Mouse (Mus musculus) embryonic facial prominence, embryonic 12.5 days (tissue): Measurements from ENCODE around the gene Secisbp2l. TPM values are rescaled to one million over a fixed set of nuclear protein-coding genes. Genes with fewer than 3 reads are reported as not detected.

Experiments
- ATAC-seq: fragments of 200-750 bp; cut with Nextera tagmentation; 2 replicates; pipeline ENCODE4 v1.8.0; 2017; ENCODE audit not compliant: insufficient number of reproducible peaks, insufficient read depth, low FRiP score, low TSS enrichment
- H3K27ac ChIP-seq: fragments of 300-500 bp; sonication (generic); 2 replicates; pipeline ENCODE4 v1.5.1; 2016; ENCODE audit warnings: mild to moderate bottlenecking
- H3K27me3 ChIP-seq: fragments of 300-500 bp; sonication (generic); 2 replicates; pipeline ENCODE4 v1.6.1; 2016; ENCODE audit warnings: mild to moderate bottlenecking, moderate library complexity
- H3K36me3 ChIP-seq: fragments of 300-500 bp; sonication (generic); 2 replicates; pipeline ENCODE4 v1.6.1; 2016; ENCODE audit warnings: mild to moderate bottlenecking
- H3K4me1 ChIP-seq: fragments of 300-500 bp; sonication (generic); 2 replicates; pipeline ENCODE4 v1.6.1; 2016
- H3K4me2 ChIP-seq: fragments of 300-500 bp; sonication (generic); replicated peaks from 2 replicates; pipeline ENCODE4 v1.6.1; 2016; ENCODE audit warnings: mild to moderate bottlenecking, moderate library complexity
- H3K4me3 ChIP-seq: fragments of 300-500 bp; sonication (generic); 2 replicates; pipeline ENCODE4 v1.5.1; 2016; ENCODE audit warnings: mild to moderate bottlenecking
- H3K9ac ChIP-seq: fragments of 300-500 bp; sonication (generic); 2 replicates; pipeline ENCODE4 v1.6.1; 2016; ENCODE audit warnings: mild to moderate bottlenecking, moderate library complexity
- H3K9me3 ChIP-seq: fragments of 300-500 bp; sonication (generic); 2 replicates; pipeline ENCODE4 v1.6.1; 2016; ENCODE audit warnings: mild to moderate bottlenecking, moderate library complexity
- WGBS: fragments of 180-500 bp; shearing (Covaris S2); methylation state at CpG from one replicate; pipeline ENCODE4 v1.1.7; 2016; 5-methylcytosine and 5-hydroxymethylcytosine counted together
- polyA plus RNA-seq: library from polyadenylated mRNA; unstranded; fragments of >200 nt; fragmentation: Nextera tagmentation; extraction: Ambion mirVana; gene quantifications from 2 replicates; pipeline ENCODE4 v1.2.1, GENCODE M21; 2016

The Secisbp2l gene
- polyA plus RNA-seq, 1 experiment from 2014 or later, result 22.8 TPM

DNA sequence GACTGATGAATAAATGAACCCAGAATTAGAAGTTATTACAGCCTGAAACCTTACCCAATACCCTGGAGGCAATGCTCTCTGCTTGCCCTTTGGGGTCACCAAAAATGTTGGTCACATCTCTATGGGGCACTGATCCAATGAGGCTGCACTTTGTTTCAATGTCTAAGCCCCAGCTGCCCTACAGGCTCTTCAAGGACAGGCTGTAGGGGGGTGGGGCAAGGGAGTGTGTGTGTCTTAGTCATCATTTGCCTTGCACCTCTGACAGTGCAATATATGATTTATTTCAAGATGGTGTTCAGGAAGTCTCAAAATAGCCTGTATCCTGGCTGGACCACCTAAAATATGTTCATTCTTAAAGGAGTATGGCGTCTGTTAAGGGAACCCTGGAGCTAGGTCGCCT lies 81.1 kb downstream of the Secisbp2l start:
- Histone ChIP-seq H3K4me3 (no peak overlapping the region), H3K27me3 (no peaks in the 10 kb centered on the region), H3K9ac (no peak overlapping the region), H3K4me1 (no peaks in the 10 kb centered on the region), H3K9me3 (no peaks in the 10 kb centered on the region), H3K27ac (no peak overlapping the region), H3K4me2 (no peak overlapping the region), H3K36me3 (no peaks in the 10 kb centered on the region)
- WGBS, result 81% methylated on average over 2 of the region's 2 CpGs
- ATAC-seq, result no peak

DNA sequence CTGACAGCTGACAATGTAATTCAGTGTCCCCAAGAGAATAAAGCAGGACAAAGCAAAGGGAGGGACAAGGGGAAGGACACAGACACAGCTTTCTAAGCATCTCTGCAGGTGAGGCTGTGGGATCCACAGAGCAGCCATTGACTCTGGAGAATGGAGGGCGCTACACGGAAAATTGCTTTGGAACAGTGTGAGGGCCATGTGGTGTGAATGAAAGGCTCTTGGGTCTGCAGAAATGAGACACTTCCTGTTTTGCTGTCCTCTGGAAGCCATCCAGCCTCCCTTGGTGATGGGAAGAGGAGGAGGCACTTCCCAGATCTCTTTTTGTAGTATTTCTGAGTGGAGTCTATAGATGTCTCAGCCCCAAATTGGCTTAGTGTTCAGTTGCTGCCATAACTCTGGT lies 86.5 kb downstream of the Secisbp2l start:
- Histone ChIP-seq H3K27me3 (no peaks in the 10 kb centered on the region), H3K4me3 (no peak overlapping the region), H3K36me3 (no peaks in the 10 kb centered on the region), H3K4me1 (no peaks in the 10 kb centered on the region), H3K4me2 (no peak overlapping the region), H3K27ac (no peak overlapping the region), H3K9ac (no peak overlapping the region), H3K9me3 (no peaks in the 10 kb centered on the region)
- WGBS, result 52% methylated on average over 2 of the region's 2 CpGs
- ATAC-seq, result no peak

DNA sequence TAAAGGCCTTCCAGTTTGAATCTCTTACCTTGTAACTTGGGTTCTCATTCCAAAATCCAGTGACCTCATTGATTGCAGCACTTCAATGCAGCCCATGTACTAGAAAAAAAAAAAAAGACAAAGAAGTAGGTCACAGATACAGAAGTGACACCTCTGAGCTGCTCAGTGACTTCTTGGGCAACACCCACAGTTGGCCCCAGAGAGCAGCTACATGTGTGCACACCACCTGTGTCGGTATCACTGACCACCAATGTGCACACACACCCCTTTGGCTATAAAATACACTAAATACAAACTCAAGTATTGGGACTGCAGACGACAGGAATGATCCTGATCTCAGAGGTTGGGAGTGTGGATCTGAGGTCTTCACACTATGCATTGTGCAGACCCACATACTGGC lies 87.9 kb downstream of the Secisbp2l start:
- ATAC-seq, result no peak
- H3K27me3 ChIP-seq, result no peaks in the 10 kb centered on the region
- no peaks in the 10 kb centered on the region for H3K4me1 ChIP-seq
- H3K9me3 ChIP-seq, result no peaks in the 10 kb centered on the region
- no peak overlapping the region for H3K9ac ChIP-seq
- H3K36me3 ChIP-seq, result no peaks in the 10 kb centered on the region
- 80% methylated on average over 2 of the region's 2 CpGs for WGBS
- H3K4me3 ChIP-seq, result no peak overlapping the region
- no peak overlapping the region for H3K4me2 ChIP-seq
- H3K27ac ChIP-seq, result no peak overlapping the region

DNA sequence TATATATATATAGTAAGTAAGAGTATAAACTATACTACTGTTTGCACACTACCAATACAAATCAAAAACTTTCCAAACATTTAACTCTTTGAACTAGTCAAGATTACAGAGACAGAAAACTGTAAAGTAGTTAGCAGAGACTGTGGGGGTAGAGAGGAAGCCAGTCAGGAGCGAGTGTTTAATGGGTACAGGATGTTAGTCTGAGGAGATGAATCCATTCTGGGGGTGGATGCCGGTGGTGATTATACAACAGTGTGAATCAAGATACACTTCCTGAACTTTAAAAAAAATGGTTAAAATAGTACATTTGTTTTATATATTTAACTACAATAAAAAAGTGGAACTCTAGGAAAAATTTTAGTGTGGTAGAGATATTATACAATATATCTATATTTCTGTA lies 90.7 kb downstream of the Secisbp2l start:
- 52% methylated on average over 2 of the region's 2 CpGs for WGBS
- Histone ChIP-seq H3K27me3 (no peaks in the 10 kb centered on the region), H3K4me1 (no peaks in the 10 kb centered on the region), H3K9me3 (no peaks in the 10 kb centered on the region), H3K36me3 (no peaks in the 10 kb centered on the region), H3K4me2 (no peak overlapping the region), H3K9ac (no peak overlapping the region), H3K4me3 (no peak overlapping the region), H3K27ac (no peak overlapping the region)
- no peak for ATAC-seq

Other genes with a start within 250 kb of the Secisbp2l start
- 9.5 and 10.1 TPM in 2 replicates for gene Cep152, start 157.8 kb downstream of the Secisbp2l start, polyA plus RNA-seq
- 345 and 361 TPM in 2 replicates for gene Eid1, start 109.8 kb downstream of the Secisbp2l start, polyA plus RNA-seq
- 2.5 and 2.7 TPM in 2 replicates for gene Shc4, start 58.7 kb downstream of the Secisbp2l start, polyA plus RNA-seq
- 40.3 and 41.3 TPM in 2 replicates for gene Galk2, start 76.2 kb upstream of the Secisbp2l start, polyA plus RNA-seq
- 86.3 and 93.1 TPM in 2 replicates for gene Cops2, start 76.3 kb upstream of the Secisbp2l start, polyA plus RNA-seq